Mouse (Mus musculus): ENCODE results near the gene H2al1h.

DNA sequence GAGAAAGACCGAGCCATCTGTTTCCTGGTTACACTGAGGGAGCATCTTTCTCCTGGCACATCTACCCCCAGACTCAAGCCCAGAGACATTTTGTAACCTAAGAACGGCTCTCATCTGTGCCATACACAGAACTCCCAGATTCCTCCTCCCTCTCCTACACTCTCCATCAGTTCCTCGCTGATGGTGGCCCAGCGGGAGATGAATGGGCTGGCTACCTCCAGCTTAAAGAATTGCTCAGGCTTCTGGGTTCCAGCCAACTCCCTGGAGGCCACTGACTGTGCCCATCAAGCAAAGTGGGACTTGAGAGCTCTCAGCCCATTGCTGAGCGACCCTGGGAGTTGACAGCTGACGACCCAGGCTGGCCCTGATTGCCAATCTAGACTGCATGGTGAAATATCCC lies 42.6 kb downstream of the H2al1h start:
- TF ChIP-seq CTCF (IDR thresholded peaks at IDR 0.05; ENCODE audit: low read depth) (no peak), EP300 (IDR thresholded peaks at IDR 0.05; ENCODE audit: low read depth) (no peak)

Measured in liver, postnatal 0 days (tissue).